Mouse (Mus musculus): ENCODE measurements around the gene Ctsh. TPM values are rescaled to one million over a fixed set of nuclear protein-coding genes. Genes with fewer than 3 reads are reported as not detected.

Gene Ctsh
- polyA plus RNA-seq, 1 experiment = 95.5 TPM

DNA sequence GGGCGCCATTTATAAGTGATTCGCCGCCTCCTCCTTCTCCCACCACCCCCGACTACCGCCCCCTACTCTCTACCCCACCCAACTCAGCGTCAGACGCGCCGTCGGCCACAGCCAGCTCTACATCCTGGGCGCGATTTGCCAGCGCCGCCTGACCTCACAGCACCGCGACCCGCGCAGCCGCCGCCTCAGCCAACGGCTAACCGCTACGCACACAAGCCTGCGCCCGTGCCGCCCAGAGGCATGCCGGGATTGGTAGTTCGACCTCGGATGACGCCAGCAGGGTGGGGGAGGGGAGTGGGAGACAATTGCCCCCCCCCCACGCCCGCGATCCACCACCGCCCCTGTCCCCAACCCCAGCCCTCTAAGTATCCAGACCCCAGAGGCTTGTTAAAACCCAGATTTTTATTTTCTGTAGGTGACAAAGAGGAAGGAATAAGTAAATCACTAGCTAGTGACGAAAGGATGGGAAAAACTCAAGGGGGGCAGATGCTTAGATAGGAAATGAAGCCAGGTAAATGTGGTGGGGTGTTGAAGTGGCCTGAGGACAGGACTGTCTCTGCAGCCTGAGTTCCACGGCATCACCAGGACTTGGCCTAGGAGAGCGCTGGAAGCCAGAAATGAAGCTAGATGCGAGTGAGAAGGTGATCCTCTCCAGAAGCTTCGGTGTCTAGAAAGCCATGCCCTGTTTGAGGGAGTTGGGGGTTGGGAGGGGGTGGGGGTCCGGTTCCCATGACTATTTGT lies 60.8 kb downstream of the Ctsh start, which contains the start of gene Morf4l1:
Gene Morf4l1, minus strand, starts transcription at position 208 of the 741 bp plus-strand sequence.
- peak; percentile 93 for DNase-seq
- WGBS = 1% methylated on average over 39 of the region's 40 CpGs
- H3K4me1 ChIP-seq (ENCODE audit: control insufficient read depth, insufficient read depth, low read length) = peaks cover 14% of the 10 kb centered on the region
- TF ChIP-seq CTCF (IDR thresholded peaks at IDR 0.05; ENCODE audit: insufficient read depth, low read length) = no peak
- TF ChIP-seq POLR2A (IDR thresholded peaks at IDR 0.05; ENCODE audit: borderline replicate concordance, extremely low read depth, low read depth, low read length) = peak; percentile 75; the same call in 1 of the 2 replicates
- H3K4me3 ChIP-seq (replicated peaks; ENCODE audit: extremely low read depth, low read depth, low read length) = peak within 1 kb of the TSS; percentile 93

DNA sequence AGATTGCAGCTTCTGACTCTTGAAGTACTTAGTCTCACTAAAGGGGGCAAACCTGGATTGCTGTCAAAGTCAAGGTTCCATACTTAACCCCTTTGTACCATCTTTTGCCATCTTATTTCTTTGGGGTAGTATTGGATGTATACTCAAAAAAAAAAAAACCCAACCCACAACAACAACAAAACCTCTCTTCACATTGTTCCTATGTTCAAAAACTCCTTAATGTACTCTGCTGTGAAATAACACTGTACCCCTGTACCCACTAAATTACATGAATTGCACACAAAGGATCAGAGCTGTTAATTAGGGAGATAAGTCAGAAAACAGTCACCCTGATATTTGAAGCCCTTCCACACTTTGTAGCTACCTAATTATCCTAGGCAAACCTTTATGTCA lies 61.4 kb downstream of the Ctsh start:
- peaks cover 9% of the 10 kb centered on the region for H3K4me1 ChIP-seq (ENCODE audit: control insufficient read depth, insufficient read depth, low read length)
- DNase-seq = no peak
- H3K4me3 ChIP-seq (replicated peaks; ENCODE audit: extremely low read depth, low read depth, low read length) = no peak overlapping the region
- TF ChIP-seq CTCF (IDR thresholded peaks at IDR 0.05; ENCODE audit: insufficient read depth, low read length) (no peak), POLR2A (IDR thresholded peaks at IDR 0.05; ENCODE audit: borderline replicate concordance, extremely low read depth, low read depth, low read length) (no peak)

DNA sequence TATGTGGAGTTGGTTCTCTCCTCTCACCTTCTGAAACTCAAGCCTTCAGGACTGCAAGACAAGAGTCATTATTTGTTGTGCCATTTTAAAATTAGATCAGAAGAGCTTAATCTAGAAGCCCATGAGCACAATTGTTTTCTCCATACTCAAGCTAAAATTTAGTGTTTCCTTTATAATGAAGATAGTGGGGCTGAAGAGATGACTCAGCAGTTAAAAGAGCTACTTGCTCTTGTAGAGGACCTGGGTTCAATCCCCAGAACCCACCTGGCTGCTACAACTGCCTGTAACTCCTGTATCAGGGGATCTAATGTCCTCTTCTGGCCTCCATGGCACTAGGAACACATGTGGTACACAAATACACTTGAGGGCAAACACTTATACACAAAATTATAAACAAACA lies 63.3 kb downstream of the Ctsh start:
- H3K4me1 ChIP-seq (ENCODE audit: control insufficient read depth, insufficient read depth, low read length) = peaks cover 4% of the 10 kb centered on the region
- TF ChIP-seq CTCF (IDR thresholded peaks at IDR 0.05; ENCODE audit: insufficient read depth, low read length) (no peak), POLR2A (IDR thresholded peaks at IDR 0.05; ENCODE audit: borderline replicate concordance, extremely low read depth, low read depth, low read length) (no peak)
- H3K4me3 ChIP-seq (replicated peaks; ENCODE audit: extremely low read depth, low read depth, low read length) = no peak overlapping the region
- DNase-seq = no peak

DNA sequence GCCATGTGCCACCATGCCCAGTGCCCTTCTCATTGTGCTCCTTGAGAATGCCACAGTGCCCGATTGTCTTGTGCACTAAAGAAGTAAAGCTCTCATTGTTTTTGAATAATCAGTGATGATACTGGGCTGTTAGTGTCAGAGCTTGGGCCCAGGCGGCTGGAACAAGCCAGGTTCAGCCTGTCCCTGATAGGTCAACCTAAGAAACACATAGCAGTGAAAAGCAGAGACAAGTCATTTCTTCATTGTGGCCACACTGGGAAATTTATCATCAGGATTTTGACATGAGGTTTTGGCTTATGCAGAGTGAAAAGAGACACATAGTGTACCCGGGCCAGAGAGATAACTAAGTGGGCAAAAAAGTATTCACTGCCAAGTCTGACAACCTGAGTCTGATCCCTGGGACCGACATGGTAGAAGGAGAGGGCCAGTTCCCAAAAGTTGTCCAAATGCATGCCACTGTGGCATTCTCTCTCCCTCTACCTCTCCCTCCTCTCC lies 68.3 kb downstream of the Ctsh start:
- TF ChIP-seq POLR2A (IDR thresholded peaks at IDR 0.05; ENCODE audit: borderline replicate concordance, extremely low read depth, low read depth, low read length) (no peak), CTCF (IDR thresholded peaks at IDR 0.05; ENCODE audit: insufficient read depth, low read length) (no peak)
- no peak for DNase-seq
- no peak overlapping the region for H3K4me3 ChIP-seq (replicated peaks; ENCODE audit: extremely low read depth, low read depth, low read length)
- peaks cover 3% of the 10 kb centered on the region; the same call in 1 of the 2 replicates for H3K4me1 ChIP-seq (ENCODE audit: control insufficient read depth, insufficient read depth, low read length)
- 74% methylated on average over 4 of the region's 4 CpGs for WGBS

DNA sequence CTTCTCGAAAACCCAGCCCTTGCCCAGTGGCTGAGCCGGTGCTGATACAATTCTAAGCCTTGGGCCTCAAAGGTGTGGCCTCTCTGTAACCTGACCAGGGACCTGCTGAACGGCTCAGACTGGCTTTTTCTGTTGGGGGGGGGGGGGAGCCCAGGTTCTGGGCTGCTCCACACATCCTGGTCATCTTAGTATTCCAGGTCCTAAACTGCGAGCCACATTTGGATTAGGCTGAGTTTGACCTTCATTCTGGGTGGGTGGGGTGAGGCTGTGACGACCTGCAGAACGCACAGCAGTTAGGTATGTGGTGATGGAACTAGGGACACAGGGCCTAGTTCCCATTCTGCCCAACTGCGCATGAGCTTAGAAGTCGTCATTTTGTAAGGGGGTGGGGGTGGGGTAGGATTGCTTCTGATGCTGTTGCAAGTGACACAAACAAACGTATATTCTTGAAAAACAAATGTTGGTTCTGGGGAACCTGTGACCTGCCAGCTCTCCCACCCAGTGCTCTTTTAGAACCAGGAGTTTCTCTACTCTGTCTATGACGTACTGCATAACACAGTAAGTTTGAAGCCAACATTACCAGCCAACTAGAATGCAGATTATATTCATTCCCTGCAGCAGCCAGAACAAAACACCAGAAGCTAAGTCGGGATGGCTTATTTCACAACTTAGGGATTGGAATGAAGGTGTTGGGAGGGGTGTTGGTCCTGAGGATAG lies 70.4 kb downstream of the Ctsh start:
- no peak for TF ChIP-seq CTCF (IDR thresholded peaks at IDR 0.05; ENCODE audit: insufficient read depth, low read length)
- no peak for TF ChIP-seq POLR2A (IDR thresholded peaks at IDR 0.05; ENCODE audit: borderline replicate concordance, extremely low read depth, low read depth, low read length)
- WGBS = 53% methylated on average over 11 of the region's 11 CpGs
- DNase-seq = no peak
- H3K4me3 ChIP-seq (replicated peaks; ENCODE audit: extremely low read depth, low read depth, low read length) = no peak overlapping the region
- peaks cover 3% of the 10 kb centered on the region; the same call in 1 of the 2 replicates for H3K4me1 ChIP-seq (ENCODE audit: control insufficient read depth, insufficient read depth, low read length)

DNA sequence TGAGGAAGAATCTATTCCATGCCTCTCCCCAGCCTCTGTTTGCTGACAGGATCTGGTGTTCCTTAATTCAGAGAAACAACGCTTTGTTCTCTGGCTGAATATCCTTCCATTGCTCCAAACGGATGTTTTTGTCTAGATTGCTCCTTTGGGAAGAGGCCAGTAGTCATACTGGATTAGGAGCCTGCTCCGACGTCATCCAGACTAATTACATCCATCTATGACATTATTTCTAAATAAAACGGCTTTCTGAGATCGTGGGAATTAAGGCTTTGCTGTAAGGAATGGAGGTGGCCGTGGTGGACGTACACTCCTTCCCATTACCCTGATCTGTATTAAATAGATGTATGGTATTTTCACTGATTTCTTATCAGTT lies 70.9 kb downstream of the Ctsh start:
- WGBS = 30% methylated on average over 8 of the region's 8 CpGs
- DNase-seq = no peak
- H3K4me3 ChIP-seq (replicated peaks; ENCODE audit: extremely low read depth, low read depth, low read length) = no peak overlapping the region
- TF ChIP-seq POLR2A (IDR thresholded peaks at IDR 0.05; ENCODE audit: borderline replicate concordance, extremely low read depth, low read depth, low read length) = no peak
- TF ChIP-seq CTCF (IDR thresholded peaks at IDR 0.05; ENCODE audit: insufficient read depth, low read length) = no peak
- peaks cover 3% of the 10 kb centered on the region; the same call in 1 of the 2 replicates for H3K4me1 ChIP-seq (ENCODE audit: control insufficient read depth, insufficient read depth, low read length)

Other genes with a start within 250 kb of the Ctsh start
- gene Rasgrf1, start 144.2 kb upstream of the Ctsh start, polyA plus RNA-seq (2012; rRNA removed) = 0.71 and 0.90 TPM in 2 replicates
- gene Morf4l1, start 60.6 kb downstream of the Ctsh start, polyA plus RNA-seq (2012; rRNA removed) = 76.6 and 127 TPM in 2 replicates
- 5.6 and 7.2 TPM in 2 replicates for gene Adamts7, start 108.9 kb downstream of the Ctsh start, polyA plus RNA-seq (2012; rRNA removed)
- gene Tbc1d2b, start 216.7 kb downstream of the Ctsh start, polyA plus RNA-seq (2012; rRNA removed) = 40.7 and 46.4 TPM in 2 replicates

All from lung, adult 2 months (tissue).